Mouse (Mus musculus) left cerebral cortex, postnatal 10 days (tissue): Measurements from ENCODE around the gene Prkcd. TPM values are rescaled to one million over a fixed set of nuclear protein-coding genes. Genes with fewer than 3 reads are reported as not detected.
A peak's percentile ranks its signal among the peaks of the same experiment; 100 is the strongest.

ENCODE experiments used
- DNase-seq, 2 experiments: peaks; one replicate each; pipeline ENCODE4 v3.0.0; 2021 to 2022; ENCODE audit warnings: low spot score in 2 of 2, mixed read lengths in 1 of 2; ENCODE audit errors: extremely low spot score in 1 of 2
- intact Hi-C: fragments of 180-260 bp; cut with DNase I; formaldehyde crosslinking; loops from one replicate; pipeline ENCODE4 v1.15.1; 2025
- total RNA-seq, 2 experiments: library from RNA; stranded (reverse); gene quantifications; 2 replicates each; pipeline ENCODE4 v1.2.3; 2021

Gene Prkcd
- 10 to 100 TPM; 17.1 to 19.4 TPM for total RNA-seq

GRCm38 (mm10) chr14:30625856-30626726 is at the start of gene Prkcd:
TSS of gene Prkcd (minus strand) at chr14:30626210.
- DNase-seq, result peak; percentile 44 to 87
- intact Hi-C loops, result no loop called here

- DNase-seq, result no peak
- intact Hi-C loops, result no loop called here
These were observed 48.9 kb upstream of the Prkcd start for GRCm38 (mm10) chr14:30674947-30675346.

- intact Hi-C loops, result loop anchor here (2.0 kb wide), 1 partner anchor 81 kb away; no protein-coding TSS in a partner anchor
- DNase-seq, result peak; percentile 90 to 91
These were observed 45.9 kb upstream of the Prkcd start for GRCm38 (mm10) chr14:30671986-30672312.

- intact Hi-C loops, result no loop called here
- no peak for DNase-seq
These were observed 45.3 kb upstream of the Prkcd start for GRCm38 (mm10) chr14:30671095-30671985.

- DNase-seq, result no peak
- intact Hi-C loops, result no loop called here
These were observed 44.2 kb upstream of the Prkcd start for GRCm38 (mm10) chr14:30670161-30670560.

GRCm38 (mm10) chr14:30666604-30667003 is 40.6 kb upstream of the Prkcd start:
- peak in 1 of 2 experiments; percentile 17 for DNase-seq
- intact Hi-C loops, result no loop called here

- DNase-seq, result peak in 1 of 2 experiments; percentile 60
- intact Hi-C loops, result no loop called here
These were observed 40.1 kb upstream of the Prkcd start for GRCm38 (mm10) chr14:30666061-30666460.

- DNase-seq, result no peak
- intact Hi-C loops, result no loop called here
These were observed 29.5 kb upstream of the Prkcd start for GRCm38 (mm10) chr14:30655531-30655930.

- DNase-seq, result no peak
- intact Hi-C loops, result loop anchor here (5.0 kb wide), 1 partner anchor 57 kb away; no protein-coding TSS in a partner anchor
These were observed 28.8 kb upstream of the Prkcd start for GRCm38 (mm10) chr14:30654691-30655228.

- DNase-seq, result peak; percentile 96 to 98
- intact Hi-C loops, result loop anchor here (5.0 kb wide), 1 partner anchor 57 kb away; no protein-coding TSS in a partner anchor
These were observed 28.1 kb upstream of the Prkcd start, which contains the start of gene Rft1 for GRCm38 (mm10) chr14:30653943-30654659. TSS of gene Rft1 (plus strand) at chr14:30654360.

GRCm38 (mm10) chr14:30650969-30651368 is 25.0 kb upstream of the Prkcd start:
- DNase-seq, result peak; percentile 69 to 75
- intact Hi-C loops, result loop anchor here (5.0 kb wide), 1 partner anchor 54 kb away; no protein-coding TSS in a partner anchor

- intact Hi-C loops, result loop anchor here (5.0 kb wide), 1 partner anchor 52 kb away; no protein-coding TSS in a partner anchor
- no peak for DNase-seq
These were observed 23.7 kb upstream of the Prkcd start for GRCm38 (mm10) chr14:30649745-30650144.

- DNase-seq, result no peak
These were observed 22.5 kb upstream of the Prkcd start for GRCm38 (mm10) chr14:30648478-30648877.

GRCm38 (mm10) chr14:30646486-30646885 is 20.5 kb upstream of the Prkcd start:
- no peak for DNase-seq
- intact Hi-C loops, result no loop called here

More at GRCm38 (mm10) chr14:30648478-30648877, 22.5 kb upstream of the Prkcd start:
- intact Hi-C loops, result no loop called here

- intact Hi-C loops, result no loop called here
- no peak for DNase-seq
These were observed 19.1 kb upstream of the Prkcd start for GRCm38 (mm10) chr14:30645066-30645465.

GRCm38 (mm10) chr14:30644026-30644425 is 18.0 kb upstream of the Prkcd start:
- DNase-seq, result no peak
- intact Hi-C loops, result no loop called here

GRCm38 (mm10) chr14:30641748-30642147 is 15.7 kb upstream of the Prkcd start:
- intact Hi-C loops, result no loop called here
- DNase-seq, result no peak

- intact Hi-C loops, result no loop called here
- no peak for DNase-seq
These were observed 12.7 kb upstream of the Prkcd start for GRCm38 (mm10) chr14:30638686-30639085.
